Mouse (Mus musculus) cortical plate, adult 2 months (tissue): ENCODE measurements at regions not wholly inside any gene's neighbourhood (a gene's known extent, or its start where the extent isn't known, plus 50 kb on each side); places are given as distances from the start of the nearest gene placed in this dataset.

Experiments
- CTCF ChIP-seq: fragments of 200-500 bp; IDR thresholded peaks from 2 replicates; pipeline ENCODE4 v1.5.1; 2011; ENCODE audit warnings: mild to moderate bottlenecking, control low read depth, low read length; ENCODE audit not compliant: insufficient read depth; ENCODE audit errors: extremely low read depth
- POLR2A ChIP-seq: fragments of 200-500 bp; IDR thresholded peaks from 2 replicates; pipeline ENCODE4 v1.6.1; 2011; ENCODE audit warnings: mild to moderate bottlenecking, low read length, control low read depth; ENCODE audit not compliant: insufficient read depth; ENCODE audit errors: extremely low read depth

DNA sequence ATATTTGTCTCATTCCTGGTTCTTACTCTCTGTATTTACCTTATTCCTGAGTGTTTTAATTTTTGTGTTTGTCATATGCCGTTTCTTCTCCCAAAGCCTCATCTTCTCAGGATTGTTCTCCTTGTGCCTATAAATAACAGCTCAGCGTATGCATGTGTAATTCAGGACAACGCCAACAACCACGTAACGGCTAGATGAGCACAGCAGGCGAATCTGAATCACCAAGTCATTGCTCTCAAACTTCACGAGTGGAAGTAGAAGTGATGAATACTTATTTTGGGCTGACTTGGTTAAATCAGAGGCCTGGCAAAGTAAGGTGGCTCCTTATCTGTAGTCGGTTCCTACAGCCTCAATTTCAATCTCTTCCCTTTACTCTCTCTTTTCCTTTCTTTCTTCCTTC is 760.7 kb downstream of the Kcnj3 start:
- no peak for TF ChIP-seq CTCF
- no peak for TF ChIP-seq POLR2A
